Mouse (Mus musculus) hindbrain, embryonic 11.5 days (tissue): ENCODE data around the gene Rogdi. TPM values are rescaled to one million over a fixed set of nuclear protein-coding genes. Genes with fewer than 3 reads are reported as not detected.

Experiments
- ATAC-seq: fragments of 200-750 bp; cut with Nextera tagmentation; 2 replicates; pipeline ENCODE4 v1.8.0; 2017; ENCODE audit warnings: mild to moderate bottlenecking, moderate TSS enrichment, moderate library complexity; ENCODE audit not compliant: low FRiP score
- DNase-seq: peaks from one replicate; pipeline ENCODE4 v3.0.0-alpha.2; 2015; ENCODE audit warnings: low spot score
- H3K27ac ChIP-seq: fragments of 300-500 bp; sonication (generic); 2 replicates; pipeline ENCODE4 v1.5.1; 2014; ENCODE audit warnings: mild to moderate bottlenecking, low read depth, low read length
- H3K27me3 ChIP-seq: fragments of 300-500 bp; sonication (generic); 2 replicates; pipeline ENCODE4 v1.6.1; 2014; ENCODE audit warnings: mild to moderate bottlenecking, low read length, moderate library complexity, mixed read lengths; ENCODE audit not compliant: control insufficient read depth, insufficient read depth
- H3K36me3 ChIP-seq: fragments of 300-500 bp; sonication (generic); 2 replicates; pipeline ENCODE4 v1.6.1; 2014; ENCODE audit warnings: mild to moderate bottlenecking, low read length, moderate library complexity, mixed read lengths; ENCODE audit not compliant: control insufficient read depth, insufficient read depth
- H3K4me1 ChIP-seq: fragments of 300-500 bp; sonication (generic); replicated peaks from 2 replicates; pipeline ENCODE4 v1.6.1; 2014; ENCODE audit warnings: low read length, mixed read lengths; ENCODE audit not compliant: control insufficient read depth, insufficient read depth
- H3K4me2 ChIP-seq: fragments of 300-500 bp; sonication (generic); replicated peaks from 2 replicates; pipeline ENCODE4 v1.6.1; 2014; ENCODE audit warnings: mild to moderate bottlenecking, low read depth, low read length
- H3K4me3 ChIP-seq: fragments of 300-500 bp; sonication (generic); 2 replicates; pipeline ENCODE4 v1.5.1; 2014; ENCODE audit warnings: low read depth, low read length
- H3K9ac ChIP-seq: fragments of 300-500 bp; sonication (generic); 2 replicates; pipeline ENCODE4 v1.6.1; 2014; ENCODE audit warnings: low read depth, low read length
- H3K9me3 ChIP-seq: fragments of 300-500 bp; sonication (generic); 2 replicates; pipeline ENCODE4 v1.6.1; 2016; ENCODE audit warnings: low read length; ENCODE audit not compliant: control insufficient read depth
- WGBS: fragments of 180-500 bp; shearing (Covaris S2); extraction: QIAGEN DNeasy Blood & Tissue Kit; methylation state at CpG from one replicate; pipeline ENCODE4 v1.1.7; 2014; 5-methylcytosine and 5-hydroxymethylcytosine counted together
- polyA plus RNA-seq: library from polyadenylated mRNA; unstranded; fragments of >200 nt; fragmentation: Nextera tagmentation; extraction: Ambion mirVana; gene quantifications from 2 replicates; pipeline ENCODE4 v1.2.1, GENCODE M21; 2014

The Rogdi gene
- polyA plus RNA-seq, 1 experiment from 2014 or later = 84.9 TPM

DNA sequence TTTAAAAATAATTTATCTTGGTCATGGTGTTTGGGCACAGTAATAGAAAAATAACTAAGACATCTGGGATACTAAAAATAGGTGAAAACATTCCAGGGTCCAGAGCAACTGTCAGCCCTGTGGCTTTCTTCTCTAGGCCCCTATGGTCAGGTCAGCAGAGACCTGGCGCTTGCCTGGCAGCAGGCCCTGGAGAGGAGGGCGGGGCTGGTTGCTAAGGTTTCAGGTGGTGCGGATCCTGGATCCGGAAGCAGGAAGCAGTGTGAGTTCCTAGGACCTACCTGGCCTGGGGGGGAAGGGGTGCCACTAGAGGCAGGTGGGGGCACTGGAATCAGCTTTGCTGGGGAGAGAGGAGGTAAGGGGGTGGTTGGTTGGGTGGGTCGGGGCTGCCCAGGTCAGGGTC is 6.3 kb downstream of the Rogdi start, which contains the start of gene Smim22:
Smim22 (plus strand) TSS at position 222 of the 400 bp plus-strand sequence.
- no peaks in the 10 kb centered on the region for H3K9me3 ChIP-seq
- no peak within 1 kb of the TSS for H3K4me2 ChIP-seq
- H3K27ac ChIP-seq = no peak within 1 kb of the TSS
- no peaks in the 10 kb centered on the region for H3K36me3 ChIP-seq
- no peaks in the 10 kb centered on the region for H3K27me3 ChIP-seq
- no peaks in the 10 kb centered on the region; the same call in 1 of the 2 replicates for H3K4me1 ChIP-seq
- ATAC-seq (no peak), DNase-seq (no peak)
- H3K9ac ChIP-seq = no peak within 1 kb of the TSS
- H3K4me3 ChIP-seq = no peak within 1 kb of the TSS
- 40% methylated on average over 5 of the region's 5 CpGs for WGBS

DNA sequence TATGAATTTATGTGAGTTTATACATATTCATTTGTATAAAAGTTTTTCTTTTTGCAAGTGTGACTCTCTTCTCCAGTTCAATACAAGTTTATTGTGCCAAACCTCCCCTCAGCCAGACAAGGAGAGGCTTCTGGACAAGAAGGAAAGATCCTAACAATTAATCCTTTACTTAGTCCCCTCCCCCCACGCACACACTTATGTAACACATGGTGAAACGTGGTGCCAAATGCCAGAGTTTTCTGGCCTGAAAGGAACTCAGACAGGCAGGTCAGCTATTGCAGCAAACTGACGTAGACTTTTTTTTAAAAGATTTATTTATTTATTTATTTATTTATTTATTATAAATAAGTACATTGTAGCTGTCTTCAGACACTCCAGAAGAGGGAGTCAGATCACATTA is 12.7 kb downstream of the Rogdi start:
- WGBS = 70% methylated on average over 3 of the region's 3 CpGs
- Histone ChIP-seq H3K4me3 (no peak overlapping the region), H3K9me3 (no peaks in the 10 kb centered on the region), H3K4me2 (no peak overlapping the region), H3K36me3 (no peaks in the 10 kb centered on the region), H3K4me1 (no peaks in the 10 kb centered on the region), H3K27me3 (no peaks in the 10 kb centered on the region), H3K27ac (no peak overlapping the region), H3K9ac (no peak overlapping the region)
- no peak for DNase-seq
- no peak for ATAC-seq

DNA sequence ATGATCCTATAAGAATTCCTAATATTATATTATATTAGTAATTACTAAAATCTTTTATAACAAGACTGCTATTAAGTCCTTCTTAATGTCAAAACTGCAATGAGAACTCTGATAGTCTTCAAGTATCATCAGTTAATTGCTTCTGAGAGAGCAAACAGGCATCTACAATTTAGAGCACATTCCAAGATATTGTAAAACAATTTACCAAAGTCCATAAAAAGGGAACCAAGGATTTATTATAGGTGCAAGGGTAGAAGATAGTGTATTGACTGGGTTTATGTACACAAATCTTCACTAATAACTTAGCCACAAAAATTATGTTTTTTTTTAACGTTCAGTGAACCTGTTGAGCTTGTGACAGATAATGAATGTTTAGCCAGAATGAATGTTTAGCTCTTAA is 14.4 kb downstream of the Rogdi start:
- Histone ChIP-seq H3K9ac (no peak overlapping the region), H3K27me3 (no peaks in the 10 kb centered on the region), H3K9me3 (no peaks in the 10 kb centered on the region), H3K4me2 (no peak overlapping the region), H3K36me3 (no peaks in the 10 kb centered on the region), H3K27ac (no peak overlapping the region), H3K4me3 (no peak overlapping the region), H3K4me1 (no peaks in the 10 kb centered on the region)
- ATAC-seq (no peak), DNase-seq (no peak)
- 84% methylated on average over 1 of the region's 1 CpGs for WGBS

DNA sequence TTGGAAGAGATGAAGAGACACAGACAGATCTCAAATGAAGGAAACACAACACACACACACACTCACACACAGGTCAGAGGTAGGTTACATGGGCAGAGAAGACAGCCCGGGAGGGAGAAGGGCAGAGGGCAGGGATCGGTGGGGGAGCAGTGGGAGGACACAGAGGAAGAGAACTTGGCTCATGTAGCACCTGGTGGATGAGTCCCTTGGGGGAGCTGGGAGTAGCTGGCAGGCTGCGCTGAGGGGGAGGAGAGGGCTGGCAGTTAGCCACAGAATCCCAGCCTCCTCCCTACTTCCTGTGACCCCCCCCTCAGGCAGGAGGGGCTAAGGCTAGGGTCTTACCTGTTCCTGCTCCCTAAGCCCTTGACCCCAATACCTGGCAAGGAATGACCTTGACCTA is 15.8 kb downstream of the Rogdi start, which contains the start of gene Sept12:
Sept12 (minus strand) TSS at position 300 of the 400 bp plus-strand sequence.
- Histone ChIP-seq H3K4me3 (no peak within 1 kb of the TSS), H3K9me3 (no peaks in the 10 kb centered on the region), H3K4me2 (no peak within 1 kb of the TSS), H3K27me3 (no peaks in the 10 kb centered on the region), H3K9ac (no peak within 1 kb of the TSS), H3K27ac (no peak within 1 kb of the TSS), H3K36me3 (no peaks in the 10 kb centered on the region), H3K4me1 (no peaks in the 10 kb centered on the region)
- no peak for DNase-seq
- WGBS = 51% methylated on average over 3 of the region's 3 CpGs
- ATAC-seq = no peak

DNA sequence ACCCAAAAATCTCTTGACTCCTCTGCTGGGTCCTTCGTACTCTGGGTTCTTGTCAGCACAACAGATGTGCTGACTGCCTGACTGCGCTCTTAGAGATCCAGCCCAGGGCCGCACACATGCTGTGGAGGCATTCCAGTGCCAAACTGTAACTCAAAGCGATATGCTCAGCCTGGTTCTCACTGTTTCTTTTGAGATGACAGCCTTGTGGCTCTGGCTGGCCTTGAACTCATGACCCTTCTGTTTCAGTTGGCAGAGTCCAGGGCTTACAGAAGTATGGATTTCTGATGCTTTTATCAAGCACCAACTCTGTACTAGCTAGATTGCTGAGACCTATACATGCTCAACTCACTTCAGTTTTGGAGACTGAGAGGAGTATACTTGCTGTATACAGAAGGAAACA is 20.1 kb downstream of the Rogdi start:
- no peaks in the 10 kb centered on the region for H3K36me3 ChIP-seq
- H3K9ac ChIP-seq = no peak overlapping the region
- ATAC-seq (no peak), DNase-seq (no peak)
- H3K27ac ChIP-seq = no peak overlapping the region
- no peak overlapping the region for H3K4me2 ChIP-seq
- H3K4me1 ChIP-seq = no peaks in the 10 kb centered on the region
- 80% methylated on average over 4 of the region's 4 CpGs for WGBS
- no peak overlapping the region for H3K4me3 ChIP-seq
- H3K9me3 ChIP-seq = no peaks in the 10 kb centered on the region
- H3K27me3 ChIP-seq = no peaks in the 10 kb centered on the region

DNA sequence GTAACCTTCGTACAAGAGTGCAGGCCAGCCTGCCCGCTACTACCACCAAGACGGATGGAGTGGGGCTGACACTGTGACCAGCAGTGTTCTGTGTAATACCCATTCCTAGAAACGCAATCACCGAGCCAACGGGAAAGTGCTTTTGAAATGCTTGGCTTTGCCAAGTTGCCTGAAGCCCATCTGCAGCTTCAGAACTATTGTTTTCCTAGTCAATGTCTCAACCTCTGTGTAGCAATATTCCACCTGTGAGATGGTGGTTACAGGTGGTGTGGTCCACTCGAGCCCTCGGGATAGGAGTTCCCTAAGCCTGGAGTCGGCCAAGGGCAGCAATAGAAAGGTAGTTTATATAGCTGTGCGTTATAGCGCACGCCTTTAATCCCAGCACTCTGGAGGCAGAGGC is 28.6 kb downstream of the Rogdi start:
- no peak overlapping the region for H3K9ac ChIP-seq
- no peak overlapping the region for H3K4me2 ChIP-seq
- H3K36me3 ChIP-seq = no peaks in the 10 kb centered on the region
- H3K4me3 ChIP-seq = no peak overlapping the region
- DNase-seq = no peak
- WGBS = 95% methylated on average over 12 of the region's 12 CpGs
- no peak overlapping the region for H3K27ac ChIP-seq
- no peaks in the 10 kb centered on the region for H3K9me3 ChIP-seq
- no peaks in the 10 kb centered on the region for H3K27me3 ChIP-seq
- no peak for ATAC-seq
- no peaks in the 10 kb centered on the region for H3K4me1 ChIP-seq

DNA sequence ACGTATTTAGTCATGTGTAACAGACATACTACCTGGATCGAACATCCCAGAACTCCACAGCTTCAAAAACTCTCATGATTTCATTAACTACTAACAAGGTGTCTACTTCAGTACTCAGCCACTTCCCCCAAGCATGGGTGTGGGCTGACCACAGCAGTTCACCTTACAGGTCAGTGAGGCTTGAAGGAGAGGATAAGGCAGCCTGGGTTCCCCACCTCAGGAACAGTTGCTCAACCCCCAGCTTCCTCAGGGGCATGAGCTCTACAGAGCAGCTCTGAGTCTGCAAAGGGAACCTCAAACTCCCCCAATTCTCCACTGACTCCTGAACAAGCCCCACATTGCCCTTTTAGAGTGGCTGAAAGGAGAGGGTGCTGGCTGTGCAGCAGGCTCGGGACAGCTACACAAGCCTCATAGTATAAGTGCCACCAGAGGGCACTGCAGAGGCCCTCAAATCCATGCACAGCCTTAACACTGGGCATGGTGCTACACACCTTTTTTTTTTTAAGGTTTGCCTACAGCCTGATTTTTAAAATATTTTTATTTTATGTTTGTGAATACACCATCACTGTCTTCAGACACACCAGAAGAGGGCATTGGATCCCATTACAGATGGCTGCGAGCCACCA is 33.5 kb downstream of the Rogdi start:
- Histone ChIP-seq H3K36me3 (no peaks in the 10 kb centered on the region), H3K9me3 (no peaks in the 10 kb centered on the region), H3K27ac (no peak overlapping the region), H3K4me3 (no peak overlapping the region), H3K27me3 (no peaks in the 10 kb centered on the region), H3K9ac (no peak overlapping the region), H3K4me2 (no peak overlapping the region), H3K4me1 (no peaks in the 10 kb centered on the region)
- DNase-seq (peak; percentile 49), ATAC-seq (no peak)
- 75% methylated on average over 4 of the region's 4 CpGs for WGBS

DNA sequence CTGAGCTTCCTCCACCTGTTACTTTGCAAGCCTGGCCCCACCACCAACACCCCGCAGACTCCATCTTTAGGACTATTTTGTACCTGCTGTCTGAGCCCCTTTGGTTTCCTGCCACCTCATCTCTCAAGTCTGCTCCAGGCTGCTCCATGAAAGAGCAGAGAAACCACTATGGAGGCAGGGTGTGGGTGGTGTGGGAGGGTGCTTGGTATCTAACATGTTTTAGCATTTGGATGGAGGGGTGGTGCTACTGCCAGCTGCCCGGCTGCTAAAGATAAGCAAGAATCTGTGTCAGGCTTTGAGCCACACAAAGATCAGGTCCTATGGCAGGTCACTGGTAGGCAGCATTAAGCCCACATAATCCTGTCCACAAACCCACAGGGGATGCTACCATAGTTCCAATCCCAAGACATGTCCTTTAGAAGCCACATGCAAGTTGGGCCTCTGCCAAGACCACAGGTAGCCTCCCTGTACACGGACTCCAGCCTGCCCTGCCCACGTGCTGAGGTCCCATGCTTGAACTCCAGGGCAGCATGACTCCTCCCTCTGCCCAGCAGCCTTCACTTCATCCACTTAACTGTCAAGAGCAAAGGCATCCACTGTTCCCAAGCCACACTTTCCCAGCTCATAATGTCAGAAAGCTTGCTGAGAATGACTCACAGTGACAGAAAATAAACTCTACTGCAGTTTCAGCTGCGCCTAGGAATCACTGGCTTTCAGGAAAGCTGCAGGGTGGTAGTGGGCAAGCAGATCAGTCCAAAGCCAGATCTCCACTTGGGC is 34.9 kb downstream of the Rogdi start:
- 72% methylated on average over 5 of the region's 5 CpGs for WGBS

DNA sequence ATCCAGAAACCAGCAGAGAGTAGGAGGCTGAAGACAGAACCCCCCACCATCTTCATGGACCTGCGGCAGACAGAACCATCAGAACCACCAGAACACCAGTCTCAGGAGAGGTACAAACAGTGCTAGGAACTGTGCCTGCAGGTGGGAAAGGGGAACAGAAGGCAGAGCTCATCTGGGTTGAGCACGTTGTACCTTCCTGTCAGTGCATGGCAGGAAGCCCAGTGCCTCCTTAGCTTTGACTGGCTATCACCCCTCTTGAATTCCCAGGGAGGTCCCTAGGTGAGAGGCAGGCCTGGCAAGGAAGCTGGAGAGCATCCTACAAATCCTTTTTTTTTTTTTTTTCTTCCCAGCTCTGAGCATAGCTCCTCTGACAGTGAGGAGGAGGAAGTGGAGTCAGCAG is 37.2 kb downstream of the Rogdi start:
- H3K4me2 ChIP-seq = no peak overlapping the region
- H3K9ac ChIP-seq = no peak overlapping the region
- no peaks in the 10 kb centered on the region for H3K9me3 ChIP-seq
- DNase-seq (no peak), ATAC-seq (no peak)
- H3K27me3 ChIP-seq = no peaks in the 10 kb centered on the region
- H3K4me3 ChIP-seq = no peak overlapping the region
- H3K4me1 ChIP-seq = no peaks in the 10 kb centered on the region
- no peak overlapping the region for H3K27ac ChIP-seq
- no peaks in the 10 kb centered on the region for H3K36me3 ChIP-seq
- WGBS = 78% methylated on average over 2 of the region's 2 CpGs

More for the DNA sequence above, 34.9 kb downstream of the Rogdi start:
- Histone ChIP-seq H3K9me3 (no peaks in the 10 kb centered on the region), H3K4me3 (no peak overlapping the region), H3K27ac (no peak overlapping the region), H3K4me2 (no peak overlapping the region), H3K4me1 (no peaks in the 10 kb centered on the region), H3K36me3 (no peaks in the 10 kb centered on the region), H3K27me3 (no peaks in the 10 kb centered on the region), H3K9ac (no peak overlapping the region)
- DNase-seq (no peak), ATAC-seq (no peak)
